Mouse (Mus musculus) MEL (cell line): ENCODE results near the gene A730015C16Rik. TPM values are rescaled to one million over a fixed set of nuclear protein-coding genes. Genes with fewer than 3 reads are reported as not detected.

ENCODE experiments used
- DNase-seq: peaks from one replicate; pipeline ENCODE4 v3.0.0; 2011; ENCODE audit warnings: low read depth, low spot score
- H3K27ac ChIP-seq: 2 replicates; pipeline ENCODE4 v1.5.1; 2012; ENCODE audit warnings: low read depth, mild to moderate bottlenecking, control low read depth, low read length, moderate library complexity; ENCODE audit not compliant: control insufficient read depth
- H3K27me3 ChIP-seq, 2 experiments: fragments of 150-350 bp in 1 of 2; sonication (generic) in 1 of 2; 2 replicates each; pipeline ENCODE4 v1.6.1; 2012; ENCODE audit warnings: low read length in 2 of 2, mild to moderate bottlenecking in 2 of 2, improper control_type of control experiment in 1 of 2, moderate library complexity in 1 of 2; ENCODE audit not compliant: insufficient read depth in 2 of 2, control insufficient read depth in 1 of 2
- H3K36me3 ChIP-seq, 2 experiments: 2 replicates each; pipeline ENCODE4 v1.6.1; 2012 to 2014; ENCODE audit warnings: low read length in 2 of 2, improper control_type of control experiment in 1 of 2, inconsistent platforms in 1 of 2, mild to moderate bottlenecking in 1 of 2; ENCODE audit not compliant: insufficient read depth in 2 of 2, control insufficient read depth in 1 of 2
- H3K4me1 ChIP-seq, 2 experiments: fragments of 150-350 bp in 1 of 2; sonication (generic) in 1 of 2; 2 replicates each; pipeline ENCODE4 v1.6.1; 2012; ENCODE audit warnings: low read length in 2 of 2, improper control_type of control experiment in 1 of 2, mild to moderate bottlenecking in 1 of 2; ENCODE audit not compliant: insufficient read depth in 2 of 2, control insufficient read depth in 1 of 2
- H3K4me3 ChIP-seq, 2 experiments: fragments of 150-350 bp in 1 of 2; sonication (generic) in 1 of 2; 2 replicates each; pipeline ENCODE4 v1.5.1; 2012; ENCODE audit warnings: low read depth in 2 of 2, low read length in 2 of 2, mild to moderate bottlenecking in 2 of 2, moderate library complexity in 2 of 2, control low read depth in 1 of 2, improper control_type of control experiment in 1 of 2; ENCODE audit not compliant: control insufficient read depth in 1 of 2, insufficient read depth in 1 of 2
- H3K79me2 ChIP-seq: 2 replicates; pipeline ENCODE4 v1.6.1; 2012; ENCODE audit warnings: mild to moderate bottlenecking, low read length, moderate library complexity; ENCODE audit not compliant: control insufficient read depth, poor library complexity, insufficient read depth
- H3K9ac ChIP-seq: 2 replicates; pipeline ENCODE4 v1.6.1; 2012; ENCODE audit warnings: low read depth, mild to moderate bottlenecking, control low read depth, low read length, moderate library complexity; ENCODE audit not compliant: control insufficient read depth, poor library complexity, severe bottlenecking
- H3K9me3 ChIP-seq: fragments of 150-350 bp; sonication (generic); replicated peaks from 2 replicates; pipeline ENCODE4 v1.6.1; 2012; ENCODE audit warnings: mild to moderate bottlenecking, low read length, improper control_type of control experiment, moderate library complexity; ENCODE audit not compliant: insufficient read depth
- CHD1 ChIP-seq: IDR thresholded peaks from 2 replicates; pipeline ENCODE4 v1.6.1; 2012; ENCODE audit warnings: low read depth, mild to moderate bottlenecking, inconsistent platforms, low read length, improper control_type of control experiment
- CHD2 ChIP-seq: IDR thresholded peaks from 2 replicates; pipeline ENCODE4 v1.6.1; 2011; ENCODE audit warnings: low read length, improper control_type of control experiment
- E2F4 ChIP-seq: IDR thresholded peaks from 2 replicates; pipeline ENCODE4 v1.6.1; 2011; ENCODE audit warnings: low read depth, low read length, improper control_type of control experiment, borderline replicate concordance
- EP300 ChIP-seq, 2 experiments: IDR thresholded peaks; 2 replicates each; pipeline ENCODE4 v1.6.1; 2011; ENCODE audit warnings: improper control_type of control experiment in 2 of 2, low read length in 2 of 2, low read depth in 1 of 2, mild to moderate bottlenecking in 1 of 2
- ETS1 ChIP-seq: IDR thresholded peaks from 2 replicates; pipeline ENCODE4 v1.6.1; 2012; ENCODE audit warnings: low read depth, mild to moderate bottlenecking, inconsistent platforms, low read length, improper control_type of control experiment, moderate library complexity
- GATA1 ChIP-seq: IDR thresholded peaks from 2 replicates; pipeline ENCODE4 v1.6.1; 2011; ENCODE audit warnings: low read depth, low read length, improper control_type of control experiment
- JUND ChIP-seq: IDR thresholded peaks from 2 replicates; pipeline ENCODE4 v1.6.1; 2011; ENCODE audit warnings: low read depth, mild to moderate bottlenecking, improper control_type of control experiment, low read length
- MAX ChIP-seq: IDR thresholded peaks from 2 replicates; pipeline ENCODE4 v1.6.1; 2011; ENCODE audit warnings: low read length, improper control_type of control experiment
- MYB ChIP-seq: IDR thresholded peaks from 2 replicates; pipeline ENCODE4 v1.6.1; 2011; ENCODE audit warnings: mild to moderate bottlenecking, low read depth, low read length, improper control_type of control experiment
- NELFE ChIP-seq: IDR thresholded peaks from 2 replicates; pipeline ENCODE4 v1.6.1; 2011; ENCODE audit warnings: low read depth, low read length, improper control_type of control experiment
- NRF1 ChIP-seq: IDR thresholded peaks from 2 replicates; pipeline ENCODE4 v1.6.1; 2014; ENCODE audit warnings: low read depth, mild to moderate bottlenecking, inconsistent platforms, low read length, improper control_type of control experiment, moderate library complexity; ENCODE audit not compliant: poor library complexity, insufficient read depth, severe bottlenecking
- POLR2AphosphoS5 ChIP-seq: IDR thresholded peaks from 2 replicates; pipeline ENCODE4 v1.6.1; 2012; ENCODE audit warnings: low read depth, borderline replicate concordance, mild to moderate bottlenecking, inconsistent platforms, low read length, moderate library complexity, mixed read lengths
- RCOR1 ChIP-seq: IDR thresholded peaks from 2 replicates; pipeline ENCODE4 v1.6.1; 2012; ENCODE audit warnings: low read depth, mild to moderate bottlenecking, inconsistent platforms, low read length, improper control_type of control experiment
- SMC3 ChIP-seq: IDR thresholded peaks from 2 replicates; pipeline ENCODE4 v1.6.1; 2011; ENCODE audit warnings: low read depth, low read length, improper control_type of control experiment
- TAL1 ChIP-seq: IDR thresholded peaks from 2 replicates; pipeline ENCODE4 v1.6.1; 2012; ENCODE audit warnings: mild to moderate bottlenecking, inconsistent platforms, low read length, moderate library complexity, mixed read lengths
- TCF12 ChIP-seq: IDR thresholded peaks from 2 replicates; pipeline ENCODE4 v1.6.1; 2014; ENCODE audit warnings: low read depth, mild to moderate bottlenecking, inconsistent platforms, low read length, improper control_type of control experiment, moderate library complexity
- USF1 ChIP-seq: IDR thresholded peaks from 2 replicates; pipeline ENCODE4 v1.6.1; 2014; ENCODE audit warnings: low read depth, mild to moderate bottlenecking, inconsistent platforms, low read length, improper control_type of control experiment, moderate library complexity
- USF2 ChIP-seq, 2 experiments: IDR thresholded peaks; 2 replicates each; pipeline ENCODE4 v1.6.1; 2011 to 2012; ENCODE audit warnings: improper control_type of control experiment in 2 of 2, low read length in 2 of 2, borderline replicate concordance in 1 of 2, inconsistent platforms in 1 of 2, low read depth in 1 of 2, mild to moderate bottlenecking in 1 of 2; ENCODE audit not compliant: insufficient read depth in 1 of 2
- ZMIZ1 ChIP-seq: IDR thresholded peaks from 2 replicates; pipeline ENCODE4 v1.6.1; 2012; ENCODE audit warnings: low read depth, mild to moderate bottlenecking, inconsistent platforms, low read length, improper control_type of control experiment, moderate library complexity
- polyA plus RNA-seq, 2 experiments: library from polyadenylated mRNA; stranded (reverse) in 1 of 2; unstranded in 1 of 2; fragments of >175 nt in 1 of 2; fragments of >200 nt in 1 of 2; gene quantifications; 2 replicates each; pipeline versions ENCODE4 v1.2.1 to v1.2.4; 2012; ENCODE audit warnings: low replicate concordance in 2 of 2, low read depth in 1 of 2; ENCODE audit not compliant: insufficient read length in 2 of 2, insufficient read depth in 1 of 2, missing spikeins in 1 of 2
- total RNA-seq: library from RNA; depleted of rRNA; stranded (reverse); fragments of 300-350 nt; gene quantifications from 2 replicates; pipeline ENCODE4 v1.2.3, GENCODE M21; 2012

A730015C16Rik gene
- total and polyA plus RNA-seq, 3 experiments: 0.56 to 11.6 TPM; not detected in 1

DNA sequence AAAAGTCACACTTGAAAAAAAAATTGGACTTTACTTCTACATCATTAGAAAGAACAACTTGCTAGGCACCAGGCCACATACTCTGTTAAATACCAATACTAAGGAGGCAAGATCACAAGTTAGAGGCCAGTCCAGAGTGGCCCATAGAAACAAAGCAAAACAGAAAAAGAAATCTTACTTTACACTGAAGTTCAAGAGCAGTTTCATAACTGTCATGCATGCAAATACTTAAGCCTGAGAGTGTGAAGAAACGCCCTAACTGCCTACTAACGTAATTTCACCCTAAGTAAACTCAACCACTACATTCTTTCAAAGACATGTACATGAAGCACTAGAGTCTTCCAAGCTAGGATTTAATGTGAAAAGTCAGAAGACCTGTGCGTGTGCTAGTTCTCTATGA lies 22.7 kb downstream of the A730015C16Rik start:
- Histone ChIP-seq H3K27ac (no peak overlapping the region), H3K36me3 (peaks cover 4 to 35% of the 10 kb centered on the region in 2 experiments)

DNA sequence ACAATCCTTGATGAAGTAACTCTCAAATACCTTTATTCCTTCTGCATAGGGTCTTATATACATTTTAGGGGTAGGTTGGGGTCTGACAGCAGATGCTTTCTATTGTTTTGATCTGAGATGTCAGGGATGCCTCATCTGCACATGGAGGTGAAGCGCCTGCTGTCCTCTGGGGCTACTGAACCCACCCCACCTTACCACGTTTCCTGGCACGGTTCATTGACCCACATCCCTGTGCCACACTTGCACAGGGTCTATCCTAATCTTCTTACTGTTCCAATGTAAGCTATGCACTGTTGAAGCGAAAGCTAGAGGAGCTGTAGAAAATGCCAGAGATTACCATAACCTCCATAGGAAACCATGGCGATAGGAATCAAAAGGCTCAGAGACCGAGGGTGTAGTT lies 36.9 kb downstream of the A730015C16Rik start:
- Histone ChIP-seq H3K9ac (no peak overlapping the region), H3K27ac (no peak overlapping the region), H3K79me2 (no peaks in the 10 kb centered on the region), H3K4me1 (no peaks in the 10 kb centered on the region), H3K36me3 (no peaks in the 10 kb centered on the region; a peak in 1 of 4 replicates), H3K27me3 (no peaks in the 10 kb centered on the region; a peak in 1 of 4 replicates), H3K9me3 (no peaks in the 10 kb centered on the region), H3K4me3 (no peak overlapping the region)
- DNase-seq: no peak
- TF ChIP-seq EP300 (IDR thresholded peaks at IDR 0.05; ENCODE audit: low read depth in 1 of 2, low read length in 2 of 2) (no peak), CHD2 (no peak), USF2 (IDR thresholded peaks at IDR 0.05; ENCODE audit: borderline replicate concordance in 1 of 2, insufficient read depth in 1 of 2, low read depth in 1 of 2, low read length in 2 of 2) (no peak), GATA1 (no peak), TAL1 (no peak), JUND (no peak), NELFE (no peak), ETS1 (no peak), USF1 (no peak), POLR2AphosphoS5 (no peak), E2F4 (no peak)

More for the DNA sequence above, 22.7 kb downstream of the A730015C16Rik start:
- H3K27me3 ChIP-seq: no peaks in the 10 kb centered on the region
- H3K79me2 ChIP-seq: no peaks in the 10 kb centered on the region
- H3K9me3 ChIP-seq: no peaks in the 10 kb centered on the region
- no peak for TF ChIP-seq CHD1
- no peak for TF ChIP-seq JUND
- TF ChIP-seq SMC3: no peak
- TF ChIP-seq USF1: no peak
- TF ChIP-seq RCOR1: no peak
- no peak for TF ChIP-seq TAL1
- no peak for TF ChIP-seq MYB
- no peak for TF ChIP-seq ZMIZ1
- TF ChIP-seq CHD2: no peak
- TF ChIP-seq MAX: no peak
- no peak for TF ChIP-seq NRF1
- no peak for TF ChIP-seq TCF12
- no peak overlapping the region for H3K4me3 ChIP-seq
- DNase-seq: no peak
- H3K4me1 ChIP-seq: no peaks in the 10 kb centered on the region
- no peak overlapping the region for H3K9ac ChIP-seq
